Mouse (Mus musculus) T-helper 17 cell (primary cell): ENCODE measurements around the gene Steap2.
"Not testable (repeated sequence)": the region's sequence is repeated elsewhere in the genome, so short reads cannot be mapped to it uniquely, and the experiment has no call there.

Experiments
- in situ Hi-C, 2 experiments: fragments of 300-600 bp; cut with MboI, MseI; formaldehyde crosslinking; loops; 1 replicate in 1 of 2; 2 replicates in 1 of 2; pipeline ENCODE4 v1.15.1; 2025; ENCODE audit warnings: high pct_unique_total_duplicates in 2 of 2

Gene Steap2

GRCm38 (mm10) chr5:5693956-5694653, at the start of gene Steap2:
Gene Steap2 (minus strand): TSS chr5:5694578.
- in situ Hi-C loops: no loop called here

GRCm38 (mm10) chr5:5734445-5734844, 40.1 kb upstream of the Steap2 start:
- in situ Hi-C loops: no loop called here

GRCm38 (mm10) chr5:5732858-5733257, 38.5 kb upstream of the Steap2 start:
- in situ Hi-C loops: no loop called here

- in situ Hi-C loops: no loop called here
Observed at GRCm38 (mm10) chr5:5732208-5732607, 37.8 kb upstream of the Steap2 start.

- in situ Hi-C loops: no loop called here
Observed at GRCm38 (mm10) chr5:5729904-5730303, 35.5 kb upstream of the Steap2 start.

GRCm38 (mm10) chr5:5722217-5722616, 27.8 kb upstream of the Steap2 start:
- in situ Hi-C loops: no loop called here

- in situ Hi-C loops: loop anchor here in 1 of 2 experiments (10.0 kb wide), 1 partner anchor 1234 kb away; no protein-coding TSS in a partner anchor
Observed at GRCm38 (mm10) chr5:5711032-5711431, 16.7 kb upstream of the Steap2 start.

- in situ Hi-C loops: no loop called here
Observed at GRCm38 (mm10) chr5:5707341-5708278, 13.2 kb upstream of the Steap2 start.

- in situ Hi-C loops: no loop called here
Observed at GRCm38 (mm10) chr5:5705019-5705418, 10.6 kb upstream of the Steap2 start.

- in situ Hi-C loops: no loop called here
Observed at GRCm38 (mm10) chr5:5700386-5700785, 6.0 kb upstream of the Steap2 start.

- in situ Hi-C loops: loop anchor here in 1 of 2 experiments (5.0 kb wide), 1 partner anchor 53 kb away; no protein-coding TSS in a partner anchor
Observed at GRCm38 (mm10) chr5:5698830-5699229, 4.5 kb upstream of the Steap2 start.

- in situ Hi-C loops: loop anchor here in 1 of 2 experiments (5.0 kb wide), 1 partner anchor 57 kb away; no protein-coding TSS in a partner anchor
Observed at GRCm38 (mm10) chr5:5695401-5695942, 1.1 kb upstream of the Steap2 start.

GRCm38 (mm10) chr5:5693541-5693955, 830 bp downstream of the Steap2 start:
- in situ Hi-C loops: no loop called here

GRCm38 (mm10) chr5:5692167-5692738, 2.1 kb downstream of the Steap2 start:
- in situ Hi-C loops: no loop called here

GRCm38 (mm10) chr5:5688945-5689540, 5.3 kb downstream of the Steap2 start:
- in situ Hi-C loops: no loop called here

- in situ Hi-C loops: no loop called here
Observed at GRCm38 (mm10) chr5:5688228-5688627, 6.2 kb downstream of the Steap2 start.

- in situ Hi-C loops: no loop called here
Observed at GRCm38 (mm10) chr5:5686973-5687372, 7.4 kb downstream of the Steap2 start.

- in situ Hi-C loops: not testable (repeated sequence)
Observed at GRCm38 (mm10) chr5:5684946-5685345, 9.4 kb downstream of the Steap2 start.

- in situ Hi-C loops: no loop called here
Observed at GRCm38 (mm10) chr5:5683292-5683691, 11.1 kb downstream of the Steap2 start.

GRCm38 (mm10) chr5:5679459-5679858, 14.9 kb downstream of the Steap2 start:
- in situ Hi-C loops: no loop called here

GRCm38 (mm10) chr5:5676082-5676481, 18.3 kb downstream of the Steap2 start:
- in situ Hi-C loops: no loop called here
